Mouse (Mus musculus) urinary bladder, adult 18-20 months (tissue): Measurements from ENCODE around the gene Trnp1.

Experiments
- DNase-seq, 2 experiments: peaks; one replicate each; pipeline ENCODE4 v3.0.0; 2022; ENCODE audit warnings: low spot score in 2 of 2, mixed read lengths in 2 of 2

Gene Trnp1

GRCm38 (mm10) chr4:133494432-133494831 lies 3.9 kb downstream of the Trnp1 start:
- peak; percentile 85 to 89 for DNase-seq

- no peak for DNase-seq
Measured at GRCm38 (mm10) chr4:133493895-133494294, 4.5 kb downstream of the Trnp1 start.

GRCm38 (mm10) chr4:133491800-133492199 lies 6.5 kb downstream of the Trnp1 start:
- DNase-seq = no peak

GRCm38 (mm10) chr4:133489489-133490245 lies 8.7 kb downstream of the Trnp1 start:
- DNase-seq = no peak

- no peak for DNase-seq
Measured at GRCm38 (mm10) chr4:133488619-133489392, 9.5 kb downstream of the Trnp1 start.

GRCm38 (mm10) chr4:133486673-133487357 lies 11.5 kb downstream of the Trnp1 start:
- no peak for DNase-seq

GRCm38 (mm10) chr4:133485691-133486425 lies 12.5 kb downstream of the Trnp1 start:
- no peak for DNase-seq

- DNase-seq = peak in 1 of 2 experiments; percentile 64
Measured at GRCm38 (mm10) chr4:133484266-133485025, 13.9 kb downstream of the Trnp1 start.

GRCm38 (mm10) chr4:133482479-133482878 lies 15.9 kb downstream of the Trnp1 start:
- DNase-seq = no peak

GRCm38 (mm10) chr4:133481488-133481887 lies 16.9 kb downstream of the Trnp1 start:
- no peak for DNase-seq

- DNase-seq = no peak
Measured at GRCm38 (mm10) chr4:133480754-133481153, 17.6 kb downstream of the Trnp1 start.

GRCm38 (mm10) chr4:133480185-133480537 lies 18.2 kb downstream of the Trnp1 start:
- DNase-seq = no peak

GRCm38 (mm10) chr4:133479458-133480184 lies 18.7 kb downstream of the Trnp1 start, which contains the start of gene Tent5b:
Gene Tent5b (plus strand): TSS chr4:133480132.
- DNase-seq = peak; percentile 98 to 99

- DNase-seq = no peak
Measured at GRCm38 (mm10) chr4:133473833-133474232, 24.5 kb downstream of the Trnp1 start.

GRCm38 (mm10) chr4:133471135-133471821 lies 27.1 kb downstream of the Trnp1 start:
- no peak for DNase-seq

- no peak for DNase-seq
Measured at GRCm38 (mm10) chr4:133469122-133469521, 29.2 kb downstream of the Trnp1 start.

GRCm38 (mm10) chr4:133468080-133468479 lies 30.3 kb downstream of the Trnp1 start:
- DNase-seq = peak; percentile 78 to 79

GRCm38 (mm10) chr4:133463184-133463583 lies 35.2 kb downstream of the Trnp1 start:
- DNase-seq = no peak

- DNase-seq = no peak
Measured at GRCm38 (mm10) chr4:133461362-133461761, 37.0 kb downstream of the Trnp1 start.
